Mouse (Mus musculus) forebrain, postnatal 0 days (tissue): ENCODE data around the gene Atp1b1. TPM values are rescaled to one million over a fixed set of nuclear protein-coding genes. Genes with fewer than 3 reads are reported as not detected.

Experiments used
- ATAC-seq: fragments of 200-750 bp; cut with Nextera tagmentation; 2 replicates; pipeline ENCODE4 v1.8.0; 2017; ENCODE audit warnings: mild to moderate bottlenecking, moderate library complexity
- DNase-seq: peaks from one replicate; pipeline ENCODE4 v3.0.0-alpha.2; 2015
- H3K27ac ChIP-seq: fragments of 300-500 bp; sonication (generic); 2 replicates; pipeline ENCODE4 v1.5.1; 2014; ENCODE audit warnings: low read depth, mild to moderate bottlenecking, antibody characterized with exemption, low read length, moderate library complexity, mixed read lengths
- H3K27me3 ChIP-seq: fragments of 300-500 bp; sonication (generic); 2 replicates; pipeline ENCODE4 v1.6.1; 2014; ENCODE audit warnings: mild to moderate bottlenecking, low read length, mixed read lengths; ENCODE audit not compliant: insufficient read depth
- H3K36me3 ChIP-seq: fragments of 300-500 bp; sonication (generic); 2 replicates; pipeline ENCODE4 v1.6.1; 2014; ENCODE audit warnings: mild to moderate bottlenecking, moderate library complexity; ENCODE audit not compliant: insufficient read depth
- H3K4me1 ChIP-seq: fragments of 300-500 bp; sonication (generic); 2 replicates; pipeline ENCODE4 v1.6.1; 2014; ENCODE audit warnings: antibody characterized with exemption; ENCODE audit not compliant: insufficient read depth
- H3K4me2 ChIP-seq: fragments of 300-500 bp; sonication (generic); 2 replicates; pipeline ENCODE4 v1.6.1; 2014; ENCODE audit warnings: low read depth, mild to moderate bottlenecking, moderate library complexity
- H3K4me3 ChIP-seq: fragments of 300-500 bp; sonication (generic); 2 replicates; pipeline ENCODE4 v1.5.1; 2014; ENCODE audit warnings: low read depth, low read length, mixed read lengths
- H3K9ac ChIP-seq: fragments of 300-500 bp; sonication (generic); 2 replicates; pipeline ENCODE4 v1.6.1; 2014; ENCODE audit warnings: mild to moderate bottlenecking
- H3K9me3 ChIP-seq: fragments of 300-500 bp; sonication (generic); 2 replicates; pipeline ENCODE4 v1.6.1; 2016; ENCODE audit warnings: low read length
- CTCF ChIP-seq: sonication (generic); IDR thresholded peaks from 2 replicates; pipeline ENCODE4 v1.5.1; 2016; ENCODE audit warnings: antibody characterized with exemption, control low read depth, low read depth
- WGBS: fragments of 180-500 bp; shearing (Covaris S2); extraction: QIAGEN DNeasy Blood & Tissue Kit; methylation state at CpG from one replicate; pipeline ENCODE4 v1.1.7; 2014; 5-methylcytosine and 5-hydroxymethylcytosine counted together
- polyA plus RNA-seq: library from polyadenylated mRNA; unstranded; fragments of >200 nt; fragmentation: Nextera tagmentation; extraction: Ambion mirVana; gene quantifications from 2 replicates; pipeline ENCODE4 v1.2.1, GENCODE M21; 2015
- total RNA-seq: library from RNA; depleted of rRNA; stranded (reverse); fragments of >200 nt; gene quantifications from 2 replicates; pipeline ENCODE4 v1.2.3, GENCODE M21; 2014

The Atp1b1 gene
- total and polyA plus RNA-seq, 2 experiments from 2014 or later = 226 to 432 TPM

DNA sequence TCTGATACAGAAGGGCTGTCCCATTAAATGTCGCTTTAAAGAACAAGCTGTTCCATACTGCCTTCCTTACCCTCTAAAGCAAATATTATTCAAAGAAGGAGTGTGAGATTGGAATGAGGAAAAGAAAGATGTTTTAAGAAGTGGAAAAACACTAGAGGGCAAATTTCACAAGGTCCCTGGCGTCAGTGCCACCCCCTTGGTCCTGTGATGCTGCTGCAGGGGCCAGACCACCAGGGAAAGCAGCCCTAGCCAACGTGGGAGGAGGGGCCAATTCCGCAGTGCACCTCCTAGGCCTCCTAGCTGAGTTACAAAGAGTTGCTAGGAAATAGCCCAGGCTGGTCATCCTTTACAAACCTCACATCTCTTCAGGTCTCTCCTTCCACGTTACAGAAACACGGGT is 2.1 kb downstream of the Atp1b1 start:
- WGBS = 21% methylated on average over 6 of the region's 6 CpGs
- TF ChIP-seq CTCF = no peak; the same call in 1 of the 2 replicates
- Histone ChIP-seq H3K4me2 (peak overlapping the region; percentile 71), H3K27me3 (no peaks in the 10 kb centered on the region), H3K36me3 (peaks cover 21% of the 10 kb centered on the region), H3K4me1 (peaks cover 16% of the 10 kb centered on the region; the same call in 1 of the 2 replicates), H3K9me3 (no peaks in the 10 kb centered on the region), H3K9ac (peak overlapping the region; percentile 97), H3K4me3 (peak overlapping the region; percentile 81), H3K27ac (peak overlapping the region; percentile 97)
- ATAC-seq = no peak
- DNase-seq = peak; percentile 54

DNA sequence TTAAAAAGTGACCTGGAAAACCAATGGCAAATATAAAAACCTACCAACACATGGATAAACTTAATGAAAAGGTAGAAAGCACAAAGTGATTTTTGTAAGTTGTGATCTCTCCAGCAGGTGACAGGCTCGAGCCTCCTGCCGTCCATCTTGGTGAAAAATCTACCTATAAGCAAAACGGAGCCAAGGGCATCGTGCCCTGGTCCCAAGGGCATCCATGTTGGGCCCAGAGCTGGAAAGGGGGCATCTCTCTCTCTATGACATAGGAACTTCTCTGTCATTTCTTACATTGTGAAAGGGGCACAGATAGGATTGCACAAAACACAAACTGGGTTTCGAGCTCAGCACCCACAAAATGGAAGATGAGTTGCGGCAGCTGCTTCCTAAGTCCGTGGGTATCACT is 2.5 kb downstream of the Atp1b1 start:
- Histone ChIP-seq H3K9ac (peak overlapping the region; percentile 97), H3K4me3 (peak overlapping the region; percentile 81), H3K36me3 (peaks cover 26% of the 10 kb centered on the region), H3K27me3 (no peaks in the 10 kb centered on the region), H3K4me2 (peak overlapping the region; percentile 71), H3K9me3 (no peaks in the 10 kb centered on the region), H3K4me1 (peaks cover 16% of the 10 kb centered on the region; the same call in 1 of the 2 replicates), H3K27ac (peak overlapping the region; percentile 97)
- ATAC-seq (no peak), DNase-seq (peak; percentile 68)
- peak; percentile 75 for TF ChIP-seq CTCF
- 40% methylated on average over 7 of the region's 7 CpGs for WGBS

DNA sequence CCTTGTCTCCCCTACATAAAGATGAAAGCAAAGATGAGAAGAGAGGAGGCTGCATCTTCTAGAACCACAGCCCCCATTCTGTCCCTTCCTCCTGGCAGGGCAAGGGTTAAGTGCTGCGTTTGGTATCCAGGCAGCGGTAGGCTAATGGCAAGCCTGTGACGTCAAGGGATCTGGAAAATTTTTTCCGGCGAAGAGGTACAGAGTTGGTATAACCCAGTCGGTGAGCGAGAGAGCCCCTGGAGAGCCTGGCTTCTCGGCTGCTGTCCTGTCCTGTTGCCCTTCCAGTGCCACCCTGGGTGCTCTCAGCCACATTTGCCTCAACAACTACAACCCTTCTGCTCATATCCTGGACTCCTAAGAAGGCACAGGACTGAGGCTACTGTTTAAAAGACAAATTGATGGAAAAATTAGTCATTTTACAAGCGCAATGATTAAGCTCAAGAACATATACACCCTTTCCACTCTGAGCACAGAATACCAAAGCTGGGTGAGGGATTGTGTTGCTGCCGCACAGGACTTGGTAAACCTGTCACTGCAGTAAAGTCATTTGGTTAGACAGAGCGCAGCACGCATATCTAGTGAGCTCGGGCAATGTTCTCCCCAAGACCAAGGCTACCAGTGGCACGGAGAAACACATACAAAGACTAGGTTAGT is 3.3 kb downstream of the Atp1b1 start:
- ATAC-seq (no peak), DNase-seq (peak; percentile 72)
- Histone ChIP-seq H3K36me3 (peaks cover 33% of the 10 kb centered on the region), H3K4me3 (peak overlapping the region; percentile 81), H3K9ac (peak overlapping the region; percentile 56), H3K4me2 (peak overlapping the region; percentile 71), H3K27me3 (no peaks in the 10 kb centered on the region), H3K4me1 (peaks cover 16% of the 10 kb centered on the region; the same call in 1 of the 2 replicates), H3K27ac (peak overlapping the region; percentile 55), H3K9me3 (no peaks in the 10 kb centered on the region)
- 26% methylated on average over 14 of the region's 14 CpGs for WGBS
- no peak for TF ChIP-seq CTCF

DNA sequence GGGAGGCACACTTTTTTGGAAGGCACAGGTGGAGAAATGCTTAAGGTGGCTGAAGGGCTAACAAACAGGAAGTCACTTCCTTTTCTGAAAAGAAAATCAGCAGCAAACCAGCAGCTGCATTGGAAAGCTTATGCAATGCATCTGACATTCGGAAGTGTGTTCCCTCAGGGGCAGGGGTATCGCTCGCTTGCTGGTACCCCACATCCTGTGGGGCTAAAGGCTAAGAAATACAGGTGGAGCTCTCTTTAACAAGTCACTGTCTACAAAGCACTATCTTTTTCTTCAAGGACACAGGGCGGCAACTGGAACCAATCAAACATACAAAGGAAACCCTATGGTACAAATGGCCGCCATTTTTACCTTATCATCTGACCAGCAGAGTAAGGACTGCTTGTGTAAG is 4.4 kb downstream of the Atp1b1 start:
- Histone ChIP-seq H3K4me3 (peak overlapping the region; percentile 81), H3K36me3 (peaks cover 44% of the 10 kb centered on the region), H3K9ac (peak overlapping the region; percentile 56; the same call in 1 of the 2 replicates), H3K27me3 (no peaks in the 10 kb centered on the region), H3K9me3 (no peaks in the 10 kb centered on the region), H3K4me2 (peak overlapping the region; percentile 71), H3K27ac (no peak overlapping the region), H3K4me1 (peaks cover 6% of the 10 kb centered on the region; the same call in 1 of the 2 replicates)
- 94% methylated on average over 5 of the region's 5 CpGs for WGBS
- TF ChIP-seq CTCF = no peak
- DNase-seq = no peak
- ATAC-seq = no peak

DNA sequence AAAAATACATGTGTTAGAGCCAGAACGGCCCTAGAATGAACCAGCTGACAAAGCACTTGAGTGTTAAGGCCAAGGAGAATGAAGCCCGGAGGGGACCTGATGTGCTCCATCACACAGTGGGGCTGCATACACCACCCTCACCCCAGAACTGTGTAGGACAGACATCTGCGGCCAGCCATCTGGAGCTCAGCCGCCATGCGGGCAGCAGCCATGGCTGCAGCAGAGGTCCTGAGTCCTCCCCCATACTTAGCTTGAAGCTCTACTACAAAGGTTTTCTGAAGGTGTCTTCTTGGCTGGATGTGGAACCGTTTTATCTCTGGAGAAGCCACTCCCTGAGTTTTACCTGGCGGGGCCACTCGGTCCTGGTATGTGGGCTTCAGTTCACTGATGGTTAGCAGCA is 5.0 kb downstream of the Atp1b1 start:
- WGBS = 95% methylated on average over 8 of the region's 8 CpGs
- Histone ChIP-seq H3K4me2 (0 out of 2 replicates have a peak overlapping the region, but pooled peaks have one; percentile 71), H3K27me3 (no peaks in the 10 kb centered on the region), H3K9me3 (no peaks in the 10 kb centered on the region), H3K36me3 (peaks cover 49% of the 10 kb centered on the region), H3K9ac (no peak overlapping the region), H3K4me1 (peaks cover 4% of the 10 kb centered on the region; the same call in 1 of the 2 replicates), H3K4me3 (no peak overlapping the region), H3K27ac (no peak overlapping the region)
- DNase-seq (no peak), ATAC-seq (no peak)
- no peak for TF ChIP-seq CTCF

DNA sequence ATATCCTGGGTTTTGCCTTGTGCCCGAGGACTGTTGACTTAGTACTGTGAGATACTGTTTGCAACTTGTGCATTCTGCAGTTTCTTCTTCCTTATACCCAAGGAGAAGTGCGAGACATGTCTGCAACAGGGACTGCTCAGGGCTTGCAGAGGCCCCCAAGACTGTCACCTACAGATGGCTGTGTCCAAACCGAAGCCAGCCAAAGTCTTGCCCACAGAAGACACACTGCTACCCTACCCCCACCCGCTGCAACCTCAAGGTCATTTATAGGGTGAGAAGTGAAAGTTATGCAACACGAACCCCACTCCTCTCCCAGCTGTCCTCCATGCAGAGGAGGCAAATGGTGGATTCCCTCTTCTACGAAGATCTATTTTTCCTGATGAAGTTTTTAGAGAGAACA is 5.6 kb downstream of the Atp1b1 start:
- no peak overlapping the region for H3K9ac ChIP-seq
- no peak for TF ChIP-seq CTCF
- peaks cover 4% of the 10 kb centered on the region; the same call in 1 of the 2 replicates for H3K4me1 ChIP-seq
- 94% methylated on average over 6 of the region's 6 CpGs for WGBS
- H3K4me3 ChIP-seq = no peak overlapping the region
- no peaks in the 10 kb centered on the region for H3K9me3 ChIP-seq
- no peak for DNase-seq
- H3K27ac ChIP-seq = no peak overlapping the region
- no peaks in the 10 kb centered on the region for H3K27me3 ChIP-seq
- H3K36me3 ChIP-seq = peaks cover 55% of the 10 kb centered on the region
- H3K4me2 ChIP-seq = no peak overlapping the region
- no peak for ATAC-seq

DNA sequence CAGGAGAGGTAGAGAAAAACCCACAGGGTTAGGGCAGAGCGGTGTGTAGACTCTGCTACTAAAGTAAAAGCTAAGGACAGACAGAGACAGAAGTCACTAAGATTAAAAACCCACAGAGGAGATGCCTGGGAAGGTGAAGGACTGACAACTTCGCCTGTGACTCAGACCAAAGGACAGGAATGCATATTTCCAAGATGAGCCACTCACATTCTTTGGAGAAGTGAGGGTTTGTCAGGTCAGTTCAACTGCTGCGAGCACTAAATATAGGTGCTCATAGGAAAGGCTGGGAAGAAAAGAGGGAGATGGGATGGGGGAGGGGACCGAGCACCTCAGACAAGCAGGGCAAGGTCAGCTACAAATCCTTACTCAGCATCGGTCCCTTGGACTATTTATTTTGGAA is 6.8 kb downstream of the Atp1b1 start:
- Histone ChIP-seq H3K4me1 (peaks cover 4% of the 10 kb centered on the region; the same call in 1 of the 2 replicates), H3K27me3 (no peaks in the 10 kb centered on the region), H3K27ac (no peak overlapping the region), H3K9me3 (no peaks in the 10 kb centered on the region), H3K4me2 (no peak overlapping the region), H3K9ac (no peak overlapping the region), H3K4me3 (no peak overlapping the region), H3K36me3 (peaks cover 63% of the 10 kb centered on the region)
- no peak for DNase-seq
- WGBS = 95% methylated on average over 5 of the region's 5 CpGs
- no peak for TF ChIP-seq CTCF
- ATAC-seq = no peak
